In genomic region chr4:139185766-139186442, GRCm38 (mm10) we compare ENCODE assay signal across 19 mouse cellular contexts. TPM values are rescaled to one million over a fixed set of nuclear protein-coding genes. Genes with fewer than 3 reads are reported as not detected.
A peak's percentile ranks its signal among the peaks of the same experiment; 100 is the strongest.
DNase-seq lines count a peak whose midpoint lies in the region; ATAC-seq and TF ChIP-seq lines count a peak whose summit lies in the region.
"Had no signal": no experiment of that assay in that cellular context is flagged by ENCODE, and none has a peak within 500 bp of the region (broad histone marks: within the 10 kb centered on the region; RNA-seq: fewer than 3 reads in every experiment).

No protein-coding gene starts in this region.

- peak; percentile 84 for DNase-seq in liver, adult 2 months (ENCODE audit: extremely low read depth, low read depth, low spot score)
- no peak for DNase-seq in liver, embryonic 11.5 days (ENCODE audit: low spot score)
- DNase-seq in ZHBTc4 (ENCODE audit: low read depth, low spot score) = peak; percentile 42
- no peak for DNase-seq in left cerebral cortex, postnatal 10 days (ENCODE audit: extremely low spot score in 1 of 2, low spot score in 2 of 2)
- no peak for DNase-seq in testis, postnatal 10 days (ENCODE audit: low spot score)
- no peak for DNase-seq in gastrocnemius, postnatal 36 days
- DNase-seq: adrenal gland, postnatal 14 days; cerebellum, adult 11-12 months; cerebellum, adult 9-10 months; cerebellum, postnatal 25 days; gastrocnemius, postnatal 10 days; heart, postnatal 36 days had no signal

- no peaks in the 10 kb centered on the region for H3K9me3 ChIP-seq in liver, embryonic 11.5 days (ENCODE audit: control insufficient read depth, low read length)
- no peaks in the 10 kb centered on the region for H3K9me3 ChIP-seq in intestine, embryonic 16.5 days (ENCODE audit: control insufficient read depth, low read length)
- no peaks in the 10 kb centered on the region for H3K9me3 ChIP-seq in stomach, embryonic 14.5 days (ENCODE audit: control insufficient read depth, low read depth, low read length)
- H3K9me3 ChIP-seq: forebrain, embryonic 12.5 days; heart, embryonic 13.5 days had no signal

- no peak overlapping the region for H3K27ac ChIP-seq in liver, adult 2 months (replicated peaks; ENCODE audit: insufficient read depth, low read depth, low read length)
- H3K27ac ChIP-seq in liver, embryonic 11.5 days (ENCODE audit: low read depth, low read length) = no peak overlapping the region
- H3K27ac ChIP-seq in intestine, embryonic 16.5 days (ENCODE audit: low read length) = peak overlapping the region; percentile 68
- H3K27ac ChIP-seq in stomach, embryonic 14.5 days (ENCODE audit: low read length) = peak overlapping the region; percentile 16; the same call in 1 of the 2 replicates
- H3K27ac ChIP-seq: embryonic facial prominence, embryonic 13.5 days; forebrain, embryonic 12.5 days; heart, embryonic 13.5 days had no signal

- H3K9ac ChIP-seq in liver, adult 2 months (ENCODE audit: low read depth, low read length) = no peak overlapping the region
- no peak overlapping the region for H3K9ac ChIP-seq in liver, embryonic 11.5 days (ENCODE audit: low read depth, low read length)
- H3K9ac ChIP-seq in intestine, embryonic 16.5 days (ENCODE audit: low read depth, low read length) = no peak overlapping the region
- H3K9ac ChIP-seq in stomach, embryonic 14.5 days (replicated peaks; ENCODE audit: low read depth, low read length) = no peak overlapping the region
- H3K9ac ChIP-seq: embryonic facial prominence, embryonic 13.5 days; forebrain, embryonic 12.5 days; heart, embryonic 13.5 days had no signal

- WGBS in liver, adult 2 months = 47% methylated on average over 5 of the region's 5 CpGs
- WGBS in liver, embryonic 11.5 days = 87% methylated on average over 5 of the region's 5 CpGs
- WGBS in intestine, embryonic 16.5 days = 72% methylated on average over 5 of the region's 5 CpGs
- WGBS in stomach, embryonic 14.5 days = 79% methylated on average over 5 of the region's 5 CpGs

- H3K36me3 ChIP-seq in liver, adult 2 months (ENCODE audit: control insufficient read depth, insufficient read depth, low read length) = no peaks in the 10 kb centered on the region
- no peaks in the 10 kb centered on the region for H3K36me3 ChIP-seq in liver, embryonic 11.5 days (ENCODE audit: control insufficient read depth, insufficient read depth, low read length)
- H3K36me3 ChIP-seq in intestine, embryonic 16.5 days (ENCODE audit: control insufficient read depth, insufficient read depth, low read length) = no peaks in the 10 kb centered on the region
- H3K36me3 ChIP-seq in stomach, embryonic 14.5 days (ENCODE audit: control insufficient read depth, insufficient read depth, low read length) = no peaks in the 10 kb centered on the region
- H3K36me3 ChIP-seq: embryonic facial prominence, embryonic 13.5 days; forebrain, embryonic 12.5 days; heart, embryonic 13.5 days had no signal

- no peaks in the 10 kb centered on the region for H3K27me3 ChIP-seq in liver, adult 2 months (ENCODE audit: control insufficient read depth, insufficient read depth, low read length)
- no peaks in the 10 kb centered on the region for H3K27me3 ChIP-seq in liver, embryonic 11.5 days (replicated peaks; ENCODE audit: control insufficient read depth, insufficient read depth, low read length)
- H3K27me3 ChIP-seq in intestine, embryonic 16.5 days (replicated peaks; ENCODE audit: control insufficient read depth, insufficient read depth, low read length) = no peaks in the 10 kb centered on the region
- H3K27me3 ChIP-seq in stomach, embryonic 14.5 days (ENCODE audit: control insufficient read depth, insufficient read depth, low read length) = no peaks in the 10 kb centered on the region
- H3K27me3 ChIP-seq: embryonic facial prominence, embryonic 13.5 days; forebrain, embryonic 12.5 days; heart, embryonic 13.5 days had no signal

- TF ChIP-seq CTCF in liver, adult 2 months (IDR thresholded peaks at IDR 0.05; ENCODE audit: low read depth, low read length) = no peak

- no peaks in the 10 kb centered on the region for H3K79me2 ChIP-seq in liver, adult 2 months (ENCODE audit: control insufficient read depth, insufficient read depth, low read length)

- no peak overlapping the region for H3K4me2 ChIP-seq in liver, embryonic 11.5 days
- no peak overlapping the region for H3K4me2 ChIP-seq in intestine, embryonic 16.5 days (ENCODE audit: low read depth, low read length)
- H3K4me2 ChIP-seq in stomach, embryonic 14.5 days (replicated peaks; ENCODE audit: low read depth, low read length) = no peak overlapping the region
- H3K4me2 ChIP-seq: embryonic facial prominence, embryonic 13.5 days; forebrain, embryonic 12.5 days; heart, embryonic 13.5 days had no signal

- intact Hi-C loops in left cerebral cortex, postnatal 10 days (cut with DNase I) = no loop called here
- intact Hi-C loops in gastrocnemius, postnatal 36 days (cut with DNase I) = no loop called here

- no peak for ATAC-seq in liver, embryonic 11.5 days (replicated peaks; ENCODE audit: low FRiP score)
- peak; percentile 77 for ATAC-seq in intestine, embryonic 16.5 days
- peak; percentile 62; the same call in 1 of the 2 replicates for ATAC-seq in stomach, embryonic 14.5 days (ENCODE audit: insufficient number of reproducible peaks, insufficient read depth, low FRiP score, low read depth)
- ATAC-seq: activated CD4-positive, CD25-positive, alpha-beta regulatory T cell, adult 4 months; forebrain, embryonic 16.5 days had no signal

- no peaks in the 10 kb centered on the region for H3K4me1 ChIP-seq in liver, adult 2 months (ENCODE audit: control insufficient read depth, insufficient read depth, low read length)
- H3K4me1 ChIP-seq in liver, embryonic 11.5 days (replicated peaks; ENCODE audit: control insufficient read depth, insufficient read depth, low read length) = 0 out of 2 replicates have a peak, but pooled peaks cover 9% of the 10 kb centered on the region
- H3K4me1 ChIP-seq in intestine, embryonic 16.5 days (ENCODE audit: control insufficient read depth, insufficient read depth, low read length) = peaks cover 19% of the 10 kb centered on the region
- H3K4me1 ChIP-seq in stomach, embryonic 14.5 days (ENCODE audit: control insufficient read depth, insufficient read depth, low read length) = peaks cover 2% of the 10 kb centered on the region; the same call in 1 of the 2 replicates

- H3K4me3 ChIP-seq in liver, adult 2 months (ENCODE audit: insufficient read depth, low read depth, low read length) = no peak overlapping the region
- H3K4me3 ChIP-seq in liver, embryonic 11.5 days (ENCODE audit: low read depth, low read length) = no peak overlapping the region
- H3K4me3 ChIP-seq in intestine, embryonic 16.5 days (ENCODE audit: low read length) = no peak overlapping the region
- H3K4me3 ChIP-seq in stomach, embryonic 14.5 days (ENCODE audit: low read depth, low read length) = no peak overlapping the region
- H3K4me3 ChIP-seq: embryonic facial prominence, embryonic 13.5 days; forebrain, embryonic 12.5 days; heart, embryonic 13.5 days had no signal

- TF ChIP-seq POLR2A in liver, adult 2 months (IDR thresholded peaks at IDR 0.05; ENCODE audit: extremely low read depth, insufficient read depth, low read length) = no peak

RNA-seq across cellular contexts. Expression of gene Capzb, which starts 6.8 kb away (rescaled TPM):
- total RNA-seq in liver, adult 2 months (2014; rRNA removed) = 51.4 and 58.5 TPM in 2 replicates
- 52.6 and 56.4 TPM in 2 replicates for polyA plus RNA-seq in liver, adult 2 months (2012; rRNA removed)
- polyA plus RNA-seq in liver, embryonic 11.5 days (2014; fragmentation: Nextera tagmentation; extraction: Ambion mirVana) = 250 and 257 TPM in 2 replicates
- polyA plus RNA-seq in intestine, embryonic 16.5 days (2015; fragmentation: Nextera tagmentation; extraction: Ambion mirVana) = 440 and 454 TPM in 2 replicates
- polyA plus RNA-seq in stomach, embryonic 14.5 days (2014; fragmentation: Nextera tagmentation; extraction: Ambion mirVana) = 280 and 301 TPM in 2 replicates
- total RNA-seq in left cerebral cortex, postnatal 10 days (2021) = 100 to 1,000 TPM; 343 to 357 TPM
- total RNA-seq in gastrocnemius, postnatal 36 days (2021) = 100 to 1,000 TPM; 499 to 554 TPM

RNA-seq across cellular contexts. Expression of gene Minos1, which starts 55.0 kb away (rescaled TPM):
- 45.2 and 55.5 TPM in 2 replicates for total RNA-seq in liver, adult 2 months (2014; rRNA removed)
- polyA plus RNA-seq in liver, adult 2 months (2012; rRNA removed) = 26.3 and 29.7 TPM in 2 replicates
- 541 and 564 TPM in 2 replicates for polyA plus RNA-seq in liver, embryonic 11.5 days (2014; fragmentation: Nextera tagmentation; extraction: Ambion mirVana)
- 658 and 660 TPM in 2 replicates for polyA plus RNA-seq in intestine, embryonic 16.5 days (2015; fragmentation: Nextera tagmentation; extraction: Ambion mirVana)
- 477 and 482 TPM in 2 replicates for polyA plus RNA-seq in stomach, embryonic 14.5 days (2014; fragmentation: Nextera tagmentation; extraction: Ambion mirVana)
- 100 to 1,000 TPM; 203 to 215 TPM for total RNA-seq in left cerebral cortex, postnatal 10 days (2021)
- total RNA-seq in gastrocnemius, postnatal 36 days (2021) = 100 to 1,000 TPM; 353 to 374 TPM

Comparison
In these comparisons a context has a peak if more than half of its experiments do, and no peak if none do; other contexts are left out.
1. DNase-seq: peak in liver, adult 2 months (single experiment) and ZHBTc4 (single experiment); none in liver, embryonic 11.5 days (single experiment), left cerebral cortex, postnatal 10 days (0 of 2), testis, postnatal 10 days (single experiment) and gastrocnemius, postnatal 36 days (0 of 2).
2. RNA of gene Minos1, which starts 55.0 kb away (polyA plus RNA-seq): 658 to 660 TPM in intestine, embryonic 16.5 days, 541 to 564 TPM in liver, embryonic 11.5 days and 477 to 482 TPM in stomach, embryonic 14.5 days; 26.3 to 29.7 TPM in liver, adult 2 months; every median in the first group is over 10 times any median in the second.
3. H3K27ac ChIP-seq: peak in intestine, embryonic 16.5 days (single experiment) and stomach, embryonic 14.5 days (single experiment); none in liver, adult 2 months (single experiment) and liver, embryonic 11.5 days (single experiment).